In genomic region chr1:193035371-193036238, GRCm38 (mm10) we compare ENCODE assay signal across 8 mouse cellular contexts. TPM values are rescaled to one million over a fixed set of nuclear protein-coding genes. Genes with fewer than 3 reads are reported as not detected.
DNase-seq lines count a peak whose midpoint lies in the region; ATAC-seq lines count a peak whose summit lies in the region.

TSS of gene Syt14 (minus strand) at chr1:193035775.

- DNase-seq in heart, adult 18-20 months, result peak; percentile 19 to 44
- no peak for DNase-seq in heart, adult 11 months
- DNase-seq in cerebellum, postnatal 4 days (ENCODE audit: low spot score in 2 of 2), result peak; percentile 40 to 75
- peak; percentile 27 for DNase-seq in gastrocnemius, adult 18-20 months (ENCODE audit: low spot score)
- peak; percentile 94 for DNase-seq in limb, embryonic 11.5 days (ENCODE audit: low spot score)
- DNase-seq in spleen, postnatal 14 days (ENCODE audit: low spot score in 2 of 2), result peak; percentile 13 to 28

- peaks cover 8% of the 10 kb centered on the region for H3K4me1 ChIP-seq in intestine, embryonic 15.5 days (replicated peaks)
- H3K4me1 ChIP-seq in limb, embryonic 11.5 days (ENCODE audit: control insufficient read depth, insufficient read depth, low read length), result peaks cover 9% of the 10 kb centered on the region; the same call in 1 of the 2 replicates
- H3K4me1 ChIP-seq in midbrain, embryonic 13.5 days (replicated peaks), result peaks cover 16% of the 10 kb centered on the region

- H3K27me3 ChIP-seq in intestine, embryonic 15.5 days (replicated peaks), result peaks cover 3% of the 10 kb centered on the region; the same call in 1 of the 2 replicates
- H3K27me3 ChIP-seq in limb, embryonic 11.5 days (ENCODE audit: control insufficient read depth, insufficient read depth, low read length), result no peaks in the 10 kb centered on the region
- H3K27me3 ChIP-seq in midbrain, embryonic 13.5 days, result no peaks in the 10 kb centered on the region; the same call in 1 of the 2 replicates

- ATAC-seq in intestine, embryonic 15.5 days, result peak; percentile 99
- ATAC-seq in limb, embryonic 11.5 days (ENCODE audit: insufficient number of reproducible peaks, low FRiP score, low TSS enrichment, low read depth), result peak; percentile 98
- ATAC-seq in midbrain, embryonic 13.5 days, result peak; percentile 94

- peak within 1 kb of the TSS; percentile 40; the same call in 1 of the 2 replicates for H3K27ac ChIP-seq in intestine, embryonic 15.5 days
- no peak within 1 kb of the TSS for H3K27ac ChIP-seq in limb, embryonic 11.5 days (replicated peaks; ENCODE audit: low read depth, low read length)
- H3K27ac ChIP-seq in midbrain, embryonic 13.5 days, result peak within 1 kb of the TSS; percentile 69

- H3K9ac ChIP-seq in intestine, embryonic 15.5 days, result peak within 1 kb of the TSS; percentile 49
- H3K9ac ChIP-seq in limb, embryonic 11.5 days (ENCODE audit: low read length), result peak within 1 kb of the TSS; percentile 75
- H3K9ac ChIP-seq in midbrain, embryonic 13.5 days (replicated peaks), result peak within 1 kb of the TSS; percentile 85

- H3K36me3 ChIP-seq in intestine, embryonic 15.5 days, result no peaks in the 10 kb centered on the region
- no peaks in the 10 kb centered on the region for H3K36me3 ChIP-seq in limb, embryonic 11.5 days (ENCODE audit: control insufficient read depth, insufficient read depth, low read length)
- no peaks in the 10 kb centered on the region for H3K36me3 ChIP-seq in midbrain, embryonic 13.5 days

- no peaks in the 10 kb centered on the region for H3K9me3 ChIP-seq in intestine, embryonic 15.5 days
- no peaks in the 10 kb centered on the region for H3K9me3 ChIP-seq in limb, embryonic 11.5 days (ENCODE audit: control insufficient read depth, low read length)
- H3K9me3 ChIP-seq in midbrain, embryonic 13.5 days, result no peaks in the 10 kb centered on the region

- peak within 1 kb of the TSS; percentile 84 for H3K4me2 ChIP-seq in intestine, embryonic 15.5 days (replicated peaks)
- H3K4me2 ChIP-seq in limb, embryonic 11.5 days (ENCODE audit: low read depth, severe bottlenecking), result peak within 1 kb of the TSS; percentile 81
- peak within 1 kb of the TSS; percentile 74 for H3K4me2 ChIP-seq in midbrain, embryonic 13.5 days (replicated peaks)

- under 1% methylated on average over 67 of the region's 67 CpGs for WGBS in intestine, embryonic 15.5 days
- under 1% methylated on average over 67 of the region's 67 CpGs for WGBS in limb, embryonic 11.5 days
- under 1% methylated on average over 67 of the region's 67 CpGs for WGBS in midbrain, embryonic 13.5 days

- H3K4me3 ChIP-seq in intestine, embryonic 15.5 days (replicated peaks), result peak within 1 kb of the TSS; percentile 63
- peak within 1 kb of the TSS; percentile 78 for H3K4me3 ChIP-seq in limb, embryonic 11.5 days (ENCODE audit: low read depth, low read length)
- H3K4me3 ChIP-seq in midbrain, embryonic 13.5 days (replicated peaks), result peak within 1 kb of the TSS; percentile 83

RNA-seq across cellular contexts. Expression of gene Syt14, which starts in this region (rescaled TPM):
- under 1 TPM; 0.15 to 0.36 TPM for total RNA-seq in heart, adult 18-20 months (2021)
- total RNA-seq in gastrocnemius, adult 18-20 months (2021), result under 1 TPM; 0.16 to 0.24 TPM
- polyA plus RNA-seq in intestine, embryonic 15.5 days (2015; fragmentation: Nextera tagmentation; extraction: Ambion mirVana), result 1.9 and 2.3 TPM in 2 replicates
- 5.6 and 5.8 TPM in 2 replicates for polyA plus RNA-seq in limb, embryonic 11.5 days (2014; fragmentation: Nextera tagmentation; extraction: Ambion mirVana)
- 7.4 and 8.9 TPM in 2 replicates for polyA plus RNA-seq in midbrain, embryonic 13.5 days (2015; fragmentation: Nextera tagmentation; extraction: Ambion mirVana)

Comparison
In these comparisons a context has a peak if more than half of its experiments do, and no peak if none do; other contexts are left out.
1. Peak in DNase-seq in heart, adult 18-20 months; RNA of the gene not detected or under 1 TPM.
2. Peak in DNase-seq in gastrocnemius, adult 18-20 months; RNA of the gene not detected or under 1 TPM.